Mouse (Mus musculus) spleen, adult 2 months (tissue): ENCODE measurements around the gene Cilp.

ENCODE experiments used
- CTCF ChIP-seq: fragments of 200-500 bp; IDR thresholded peaks from 2 replicates; pipeline ENCODE4 v1.5.1; 2011; ENCODE audit warnings: mild to moderate bottlenecking, inconsistent platforms; ENCODE audit not compliant: insufficient read depth, insufficient read length, insufficient replicate concordance; ENCODE audit errors: extremely low read depth
- POLR2A ChIP-seq: fragments of 200-500 bp; IDR thresholded peaks from 2 replicates; pipeline ENCODE4 v1.6.1; 2011; ENCODE audit warnings: low read depth, low read length, inconsistent platforms

DNA sequence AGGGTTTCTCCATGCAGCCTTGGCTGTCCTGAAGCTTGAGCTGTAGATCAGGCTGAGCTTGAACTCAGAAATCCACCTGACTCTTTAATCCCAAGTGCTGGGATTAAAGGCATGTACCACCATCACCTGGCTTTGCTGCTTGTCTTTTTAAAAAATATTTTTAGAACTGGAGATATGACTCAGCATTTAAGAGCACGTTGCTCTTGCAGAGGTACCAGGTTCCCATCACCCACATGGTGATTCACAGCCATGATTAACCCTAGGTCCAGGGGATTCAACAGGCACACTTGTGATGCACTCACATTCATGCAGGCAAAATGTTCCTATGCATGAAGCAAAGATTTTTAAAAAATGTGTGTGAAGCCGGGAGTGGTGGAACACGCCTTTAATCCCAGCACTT, 27.4 kb downstream of the Cilp start:
- TF ChIP-seq CTCF, result no peak
- TF ChIP-seq POLR2A, result no peak
